Mouse (Mus musculus) thymus, adult 2 months (tissue): ENCODE results near the gene Lsm10.

Source experiments
- CTCF ChIP-seq: fragments of 200-500 bp; IDR thresholded peaks from 2 replicates; pipeline ENCODE4 v1.5.1; 2012; ENCODE audit warnings: mild to moderate bottlenecking, control low read depth, low read length, moderate library complexity, borderline replicate concordance; ENCODE audit not compliant: control insufficient read depth, poor library complexity, insufficient read depth; ENCODE audit errors: extremely low read depth
- POLR2A ChIP-seq: fragments of 200-500 bp; IDR thresholded peaks from 2 replicates; pipeline ENCODE4 v1.6.1; 2012; ENCODE audit warnings: mild to moderate bottlenecking, low read length, control low read depth, moderate library complexity; ENCODE audit not compliant: control insufficient read depth, poor library complexity, insufficient read depth; ENCODE audit errors: extremely low read depth

DNA sequence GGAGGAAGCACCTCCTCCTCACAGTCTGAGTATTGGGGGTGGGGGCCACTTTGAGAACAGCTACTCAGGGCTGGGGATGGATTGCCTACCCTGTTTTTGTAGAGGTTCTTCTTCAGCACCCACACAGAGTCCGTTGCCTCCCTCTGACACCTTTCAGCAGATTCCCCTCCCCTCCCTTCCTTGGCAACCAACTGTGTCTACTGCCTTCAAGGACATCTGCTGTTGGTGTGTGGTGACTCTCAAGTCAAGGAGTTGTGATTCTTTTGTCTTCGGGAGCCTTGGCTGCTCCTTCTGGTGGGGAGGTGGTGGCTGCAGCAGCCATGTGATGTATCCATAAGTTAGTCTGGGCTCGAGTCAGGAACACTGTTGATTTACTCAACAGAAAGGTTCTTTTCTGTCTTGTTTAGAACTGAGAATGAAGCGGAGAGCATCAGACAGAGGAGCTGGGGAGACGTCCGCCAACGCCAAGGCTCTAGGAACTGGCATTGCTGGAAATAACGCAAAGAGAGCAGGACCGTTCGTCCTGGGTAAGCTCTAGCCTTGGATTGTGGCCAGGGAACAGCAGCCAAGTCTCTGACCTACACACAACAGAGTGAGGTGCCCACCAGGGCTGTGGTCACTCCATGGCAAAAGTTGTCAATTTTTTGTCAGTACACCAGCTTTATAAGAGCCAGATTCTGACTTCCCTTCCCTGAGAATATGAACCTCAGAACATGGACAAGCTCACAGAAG lies 27.1 kb downstream of the Lsm10 start:
- no peak for TF ChIP-seq CTCF
- no peak for TF ChIP-seq POLR2A
